ENCODE assay signal across 10 mouse cellular contexts in the genomic region with DNA sequence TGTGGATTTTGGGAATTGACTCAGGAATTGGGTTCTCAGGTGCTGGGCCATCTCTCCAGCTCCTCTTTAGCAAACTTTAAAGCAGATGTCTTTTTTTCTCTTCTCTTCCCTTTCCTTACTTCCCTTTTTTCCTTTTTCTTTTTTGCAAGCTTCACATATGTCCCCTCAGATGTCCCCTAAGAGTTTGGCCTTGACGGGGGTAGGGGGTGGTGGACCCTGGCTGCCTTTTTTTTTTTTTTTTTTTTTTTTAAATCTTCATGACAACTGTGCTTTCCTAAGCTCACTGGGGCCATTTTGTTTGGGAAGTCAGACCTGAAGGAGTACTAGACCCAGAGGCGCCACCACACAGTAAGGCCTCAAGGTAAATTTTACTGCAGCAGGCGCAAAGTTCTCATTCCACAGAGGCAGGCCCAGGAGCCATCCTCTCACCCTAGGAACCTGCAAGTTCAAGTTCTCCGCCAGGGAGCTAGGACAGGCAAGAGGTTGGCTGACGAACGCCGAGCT. TPM values are rescaled to one million over a fixed set of nuclear protein-coding genes. Genes with fewer than 3 reads are reported as not detected.
A peak's percentile ranks its signal among the peaks of the same experiment; 100 is the strongest.
DNase-seq lines count a peak whose midpoint lies in the region; ATAC-seq and TF ChIP-seq lines count a peak whose summit lies in the region.
"Had no signal": no experiment of that assay in that cellular context is flagged by ENCODE, and none has a peak within 500 bp of the region (broad histone marks: within the 10 kb centered on the region; RNA-seq: fewer than 3 reads in every experiment).

No protein-coding gene starts in this region.

- H3K4me1 ChIP-seq in kidney, adult 2 months (ENCODE audit: control insufficient read depth, insufficient read depth, low read length): peaks cover 3% of the 10 kb centered on the region; the same call in 1 of the 2 replicates
- peaks cover 9% of the 10 kb centered on the region for H3K4me1 ChIP-seq in bone marrow macrophage, adult 2 months (ENCODE audit: control insufficient read depth, insufficient read depth, low read length)
- no peaks in the 10 kb centered on the region for H3K4me1 ChIP-seq in hindbrain, embryonic 11.5 days (replicated peaks; ENCODE audit: control insufficient read depth, insufficient read depth, low read length)
- peaks cover 9% of the 10 kb centered on the region for H3K4me1 ChIP-seq in midbrain, embryonic 12.5 days

- no peak for DNase-seq in kidney, adult 2 months
- no peak for DNase-seq in kidney, postnatal 36 days
- DNase-seq in hindbrain, embryonic 11.5 days (ENCODE audit: low spot score): no peak
- DNase-seq in cerebellum, postnatal 25 days: no peak
- DNase-seq in adrenal gland, adult 2 months: no peak
- DNase-seq in layer of hippocampus, postnatal 10 days (ENCODE audit: low spot score in 2 of 2): no peak

- H3K4me3 ChIP-seq in kidney, adult 2 months (ENCODE audit: insufficient read depth, low read depth, low read length): peak overlapping the region; percentile 85
- peak overlapping the region; percentile 74 for H3K4me3 ChIP-seq in bone marrow macrophage, adult 2 months (ENCODE audit: insufficient read depth, low read length)
- H3K4me3 ChIP-seq in hindbrain, embryonic 11.5 days (ENCODE audit: low read depth, low read length): peak overlapping the region; percentile 97
- peak overlapping the region; percentile 97 for H3K4me3 ChIP-seq in midbrain, embryonic 12.5 days

- H3K36me3 ChIP-seq in kidney, adult 2 months (ENCODE audit: control insufficient read depth, insufficient read depth, low read length): no peaks in the 10 kb centered on the region
- no peaks in the 10 kb centered on the region for H3K36me3 ChIP-seq in hindbrain, embryonic 11.5 days (ENCODE audit: control insufficient read depth, insufficient read depth, low read length)
- H3K36me3 ChIP-seq in midbrain, embryonic 12.5 days: no peaks in the 10 kb centered on the region

- peak overlapping the region; percentile 95 for H3K4me2 ChIP-seq in hindbrain, embryonic 11.5 days (replicated peaks; ENCODE audit: low read depth, low read length)
- peak overlapping the region; percentile 99 for H3K4me2 ChIP-seq in midbrain, embryonic 12.5 days (replicated peaks)

- ATAC-seq in hindbrain, embryonic 11.5 days (ENCODE audit: low FRiP score): no peak
- ATAC-seq in midbrain, embryonic 12.5 days (ENCODE audit: low FRiP score, low read depth): no peak

- peak overlapping the region; percentile 81 for H3K9ac ChIP-seq in hindbrain, embryonic 11.5 days (ENCODE audit: low read depth, low read length)
- H3K9ac ChIP-seq in midbrain, embryonic 12.5 days (replicated peaks): peak overlapping the region; percentile 95

- H3K27me3 ChIP-seq in kidney, adult 2 months (replicated peaks; ENCODE audit: control insufficient read depth, insufficient read depth, low read length): no peaks in the 10 kb centered on the region
- H3K27me3 ChIP-seq in hindbrain, embryonic 11.5 days (ENCODE audit: control insufficient read depth, insufficient read depth, low read length): no peaks in the 10 kb centered on the region
- H3K27me3 ChIP-seq in midbrain, embryonic 12.5 days: no peaks in the 10 kb centered on the region

- no peaks in the 10 kb centered on the region for H3K9me3 ChIP-seq in hindbrain, embryonic 11.5 days (ENCODE audit: control insufficient read depth, low read length)
- no peaks in the 10 kb centered on the region for H3K9me3 ChIP-seq in midbrain, embryonic 12.5 days

- H3K27ac ChIP-seq in kidney, adult 2 months (ENCODE audit: insufficient read depth, low read depth, low read length): peak overlapping the region; percentile 95
- H3K27ac ChIP-seq in bone marrow macrophage, adult 2 months (ENCODE audit: insufficient read depth, low read depth, low read length): peak overlapping the region; percentile 94
- peak overlapping the region; percentile 97 for H3K27ac ChIP-seq in hindbrain, embryonic 11.5 days (ENCODE audit: low read depth, low read length)
- peak overlapping the region; percentile 94 for H3K27ac ChIP-seq in midbrain, embryonic 12.5 days (replicated peaks)

- 4% methylated on average over 7 of the region's 7 CpGs for WGBS in kidney, adult 2 months
- WGBS in hindbrain, embryonic 11.5 days: 6% methylated on average over 7 of the region's 7 CpGs
- WGBS in midbrain, embryonic 12.5 days: 3% methylated on average over 7 of the region's 7 CpGs

- TF ChIP-seq POLR2A in kidney, adult 2 months (IDR thresholded peaks at IDR 0.05; ENCODE audit: low read depth, low read length): no peak
- TF ChIP-seq POLR2A in bone marrow macrophage, adult 2 months (IDR thresholded peaks at IDR 0.05; ENCODE audit: borderline replicate concordance, low read depth, low read length): no peak

- 0 out of 2 replicates have a peak, but pooled peaks have one; percentile 4 for TF ChIP-seq CTCF in kidney, adult 2 months (conservative IDR thresholded peaks at IDR 0.05; ENCODE audit: insufficient read depth, insufficient read length, low read depth, low read length)
- TF ChIP-seq CTCF in bone marrow macrophage, adult 2 months (IDR thresholded peaks at IDR 0.05; ENCODE audit: low read depth, low read length): no peak

RNA-seq across cellular contexts. Expression of a gene that starts 0.8 kb away (rescaled TPM):
- polyA plus RNA-seq in kidney, adult 2 months (2012; rRNA removed): 6.8 and 8.8 TPM in 2 replicates
- 26.4 and 34.0 TPM in 2 replicates for polyA plus RNA-seq in bone marrow macrophage, adult 2 months (2012; ENCODE audit: insufficient read depth, insufficient read length, missing spikeins)
- 18.8 and 22.1 TPM in 2 replicates for polyA plus RNA-seq in hindbrain, embryonic 11.5 days (2014; fragmentation: Nextera tagmentation; extraction: Ambion mirVana)
- polyA plus RNA-seq in midbrain, embryonic 12.5 days (2016; fragmentation: Nextera tagmentation; extraction: Ambion mirVana): 17.9 and 19.7 TPM in 2 replicates
- 10 to 100 TPM; 55.7 to 59.7 TPM for total RNA-seq in adrenal gland, adult 2 months (2021)
- 12.3 and 14.0 TPM in 2 replicates for polyA plus RNA-seq in adrenal gland, adult 2 months (2012; rRNA removed)
- total RNA-seq in layer of hippocampus, postnatal 10 days (2021): 10 to 100 TPM; 63.2 to 67.0 TPM

RNA-seq across cellular contexts. Expression of a gene that starts 5.0 kb away (rescaled TPM):
- not detected in 2 replicates for polyA plus RNA-seq in kidney, adult 2 months (2012; rRNA removed)
- not detected in 2 replicates for polyA plus RNA-seq in bone marrow macrophage, adult 2 months (2012; ENCODE audit: insufficient read depth, insufficient read length, missing spikeins)
- not detected in 2 replicates for polyA plus RNA-seq in hindbrain, embryonic 11.5 days (2014; fragmentation: Nextera tagmentation; extraction: Ambion mirVana)
- polyA plus RNA-seq in midbrain, embryonic 12.5 days (2016; fragmentation: Nextera tagmentation; extraction: Ambion mirVana): not detected in 2 replicates
- total RNA-seq in adrenal gland, adult 2 months (2021): not detected
- polyA plus RNA-seq in adrenal gland, adult 2 months (2012; rRNA removed): not detected in 2 replicates
- total RNA-seq in layer of hippocampus, postnatal 10 days (2021): not detected
- polyA plus RNA-seq: gonadal fat pad, adult 2 months; thymus, postnatal 0 days had no signal

RNA-seq across cellular contexts. Expression of a gene that starts 17.4 kb away (rescaled TPM):
- polyA plus RNA-seq in kidney, adult 2 months (2012; rRNA removed): 5.5 and 5.9 TPM in 2 replicates
- 7.7 and 9.8 TPM in 2 replicates for polyA plus RNA-seq in bone marrow macrophage, adult 2 months (2012; ENCODE audit: insufficient read depth, insufficient read length, missing spikeins)
- polyA plus RNA-seq in hindbrain, embryonic 11.5 days (2014; fragmentation: Nextera tagmentation; extraction: Ambion mirVana): 15.3 and 17.3 TPM in 2 replicates
- 16.6 and 19.0 TPM in 2 replicates for polyA plus RNA-seq in midbrain, embryonic 12.5 days (2016; fragmentation: Nextera tagmentation; extraction: Ambion mirVana)
- total RNA-seq in adrenal gland, adult 2 months (2021): 10 to 100 TPM in 1 of 2 experiments, 1 to 10 TPM in 1; 6.0 to 12.8 TPM
- 2.2 and 2.5 TPM in 2 replicates for polyA plus RNA-seq in adrenal gland, adult 2 months (2012; rRNA removed)
- total RNA-seq in layer of hippocampus, postnatal 10 days (2021): 10 to 100 TPM; 12.6 to 15.6 TPM
